Mouse (Mus musculus) adrenal gland, adult 2 months (tissue): Measurements from ENCODE around the gene Cfap43. TPM values are rescaled to one million over a fixed set of nuclear protein-coding genes. Genes with fewer than 3 reads are reported as not detected.
A peak's percentile ranks its signal among the peaks of the same experiment; 100 is the strongest.

ENCODE experiments used
- DNase-seq: peaks from one replicate; pipeline ENCODE4 v3.0.0; 2021
- polyA plus RNA-seq: library from polyadenylated mRNA; depleted of rRNA; stranded (reverse); fragments of >200 nt; gene quantifications from 2 replicates; pipeline ENCODE4 v1.2.3, GENCODE M21; 2012
- total RNA-seq, 2 experiments: library from RNA; stranded (reverse); gene quantifications; 2 replicates each; pipeline ENCODE4 v1.2.3; 2021

Cfap43 gene
- total and polyA plus RNA-seq, 3 experiments, result not detected

DNA sequence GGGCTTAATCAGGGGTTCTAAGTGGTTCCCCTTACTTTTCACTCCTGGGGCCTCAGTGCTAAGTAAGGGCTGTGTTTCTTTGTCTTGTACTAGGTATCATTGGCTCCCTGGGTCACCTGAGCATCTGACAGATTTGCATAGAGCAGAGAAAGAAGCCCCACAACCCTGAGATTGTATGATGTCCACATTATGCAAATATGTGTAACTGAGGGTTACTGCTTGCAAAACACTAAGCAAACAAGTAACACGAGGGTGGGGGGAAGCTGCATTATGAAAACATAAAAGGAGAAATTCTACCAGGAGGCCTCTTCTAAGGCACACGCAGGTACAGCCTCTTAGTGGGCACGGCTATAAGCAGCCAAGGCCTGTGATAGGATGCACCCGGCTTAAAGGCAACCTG, 3.8 kb downstream of the Cfap43 start:
- no peak for DNase-seq

- no peak for DNase-seq
Measured at GRCm38 (mm10) chr19:47914191-47914590, 4.9 kb downstream of the Cfap43 start.

GRCm38 (mm10) chr19:47913344-47913743, 5.7 kb downstream of the Cfap43 start:
- DNase-seq, result no peak

GRCm38 (mm10) chr19:47910751-47911150, 8.3 kb downstream of the Cfap43 start:
- no peak for DNase-seq

- DNase-seq, result no peak
Measured at GRCm38 (mm10) chr19:47910117-47910618, 8.9 kb downstream of the Cfap43 start.

DNA sequence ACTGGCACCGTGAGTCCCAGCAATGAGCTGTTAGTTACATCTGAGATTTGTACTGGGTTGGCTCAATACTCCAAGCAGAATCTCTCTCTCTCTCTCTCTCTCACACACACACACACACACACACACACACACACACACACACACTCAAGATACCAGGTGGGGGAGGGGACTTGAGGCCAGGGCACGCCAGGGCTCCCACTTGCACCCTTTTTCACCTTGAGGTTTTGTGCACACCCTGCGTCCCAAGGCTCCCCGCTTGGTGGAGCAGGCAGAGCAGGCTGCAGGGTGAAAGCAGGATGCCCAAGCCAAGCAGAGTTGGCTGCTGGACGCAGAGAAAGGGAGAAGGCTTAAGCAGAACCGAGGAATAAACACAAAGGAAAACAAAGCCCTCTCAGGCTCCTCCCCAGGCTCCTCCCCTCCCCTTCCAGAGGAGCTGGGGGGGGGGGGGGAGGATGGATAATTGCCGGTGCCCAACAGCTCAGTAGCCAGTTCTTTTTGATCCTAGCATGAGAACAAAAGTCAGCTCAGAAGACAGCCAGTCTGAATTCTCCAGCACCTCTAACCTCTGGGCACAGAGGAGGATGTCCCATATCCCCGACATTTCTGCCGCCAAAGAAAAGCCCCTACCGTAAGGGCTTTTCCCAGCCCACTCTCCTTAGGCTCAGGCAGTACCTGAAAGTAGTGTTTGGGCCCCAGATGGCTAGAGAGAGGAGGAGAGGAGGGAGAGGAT, 9.5 kb downstream of the Cfap43 start:
- DNase-seq, result peak; percentile 54

DNA sequence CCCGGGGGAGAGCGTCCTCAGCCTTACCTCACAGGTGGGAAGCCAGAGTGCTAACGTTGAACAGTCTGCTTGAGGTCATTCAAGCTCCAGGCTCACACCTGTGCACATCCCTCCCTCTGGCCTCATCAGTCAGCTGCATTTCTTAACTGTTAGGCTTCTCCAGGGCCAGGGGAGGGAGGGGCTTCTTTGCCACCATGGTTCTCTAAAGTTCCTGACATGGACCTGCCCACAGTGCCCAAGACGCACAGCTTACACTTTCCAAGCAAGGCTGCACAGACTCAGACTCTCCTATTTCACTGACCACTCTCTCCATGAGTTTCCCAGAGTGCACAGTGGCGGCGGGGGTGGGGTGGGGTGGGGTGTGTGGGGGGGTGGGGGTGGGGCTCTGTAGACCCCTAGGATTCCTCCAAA, 10.1 kb downstream of the Cfap43 start:
- DNase-seq, result no peak

DNA sequence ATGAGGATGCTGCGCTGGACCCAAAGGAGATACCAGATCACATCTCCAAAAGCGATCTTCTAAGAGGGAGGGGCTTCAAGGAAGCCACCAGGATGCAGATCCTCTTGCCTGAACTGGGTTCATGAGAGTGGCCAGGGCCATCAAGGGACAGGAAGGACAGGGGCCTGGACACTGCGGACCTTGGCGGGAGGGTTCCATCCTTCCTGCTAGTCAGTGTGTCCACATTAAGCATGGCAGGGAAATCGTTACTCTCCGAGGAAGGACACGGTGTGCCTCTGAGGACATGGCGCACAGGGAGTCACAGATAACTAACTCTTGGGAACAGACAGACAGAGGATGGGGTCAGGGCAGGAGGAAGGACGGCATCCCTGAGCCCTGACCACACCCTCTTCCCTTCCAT, 11.5 kb downstream of the Cfap43 start:
- DNase-seq, result peak; percentile 42

- DNase-seq, result no peak
Measured at GRCm38 (mm10) chr19:47905603-47906002, 13.5 kb downstream of the Cfap43 start.

GRCm38 (mm10) chr19:47905081-47905480, 14.0 kb downstream of the Cfap43 start:
- DNase-seq, result no peak

DNA sequence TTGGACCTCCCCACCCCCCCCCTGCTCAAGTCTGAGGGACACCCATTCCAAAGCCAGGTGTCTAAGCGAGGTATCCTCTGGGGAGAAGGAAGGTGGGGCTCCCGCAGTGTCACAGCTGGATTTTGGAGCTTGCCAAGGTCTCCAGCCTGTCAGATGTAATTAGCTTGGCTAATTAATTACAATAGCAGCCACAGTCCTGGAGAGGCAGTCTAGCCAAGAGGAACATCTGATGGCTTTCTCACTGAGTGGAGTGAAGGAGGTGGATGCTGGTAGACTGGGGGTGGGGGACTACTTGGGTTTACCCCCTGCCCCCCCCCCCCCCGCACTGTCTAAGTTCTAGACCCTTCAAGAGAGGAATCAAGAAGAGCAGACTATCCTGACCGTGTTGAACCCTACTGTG, 15.4 kb downstream of the Cfap43 start:
- no peak for DNase-seq

DNA sequence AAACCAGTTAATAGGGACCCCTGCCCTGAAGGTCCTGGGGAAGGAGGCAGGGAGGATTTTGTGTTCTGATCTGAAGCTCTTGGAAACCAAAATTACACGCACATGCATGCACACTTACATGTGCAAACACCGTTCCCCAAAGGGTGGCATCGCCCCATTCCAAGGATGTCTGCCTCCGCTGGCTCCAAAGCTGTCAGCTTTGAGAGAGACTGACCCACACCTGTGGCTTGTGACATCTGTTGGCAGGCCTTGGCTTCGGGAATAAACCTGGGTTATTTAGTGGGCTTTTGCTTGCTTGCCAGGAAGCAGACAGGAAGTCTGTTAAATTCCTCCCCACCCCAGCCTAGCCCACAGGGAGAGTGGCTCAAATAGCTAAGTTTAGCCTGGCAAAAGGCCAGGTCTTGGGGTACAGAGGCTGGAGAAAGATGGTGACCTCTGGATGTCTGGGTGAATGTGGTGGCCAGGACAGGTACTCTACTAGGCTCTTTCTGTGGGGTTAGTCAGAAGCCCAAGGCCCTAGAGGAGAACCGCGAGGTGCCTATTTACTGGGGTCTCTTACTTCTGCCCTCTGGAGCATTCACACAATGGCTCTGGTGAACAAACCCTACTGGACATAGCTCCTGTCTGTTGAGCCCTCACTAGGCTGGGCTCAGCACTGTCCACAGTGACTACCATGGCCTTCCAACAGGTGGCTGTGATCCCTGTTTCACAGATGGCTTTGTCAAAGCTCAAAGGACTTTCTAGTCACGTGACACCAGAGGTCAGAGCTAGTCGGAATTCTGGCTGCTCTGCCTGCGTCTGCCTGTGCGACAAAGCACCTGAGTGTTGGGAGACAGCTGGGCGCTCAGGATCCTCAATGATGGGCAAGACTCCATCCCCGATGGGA, 16.5 kb downstream of the Cfap43 start:
- peak; percentile 65 for DNase-seq

DNA sequence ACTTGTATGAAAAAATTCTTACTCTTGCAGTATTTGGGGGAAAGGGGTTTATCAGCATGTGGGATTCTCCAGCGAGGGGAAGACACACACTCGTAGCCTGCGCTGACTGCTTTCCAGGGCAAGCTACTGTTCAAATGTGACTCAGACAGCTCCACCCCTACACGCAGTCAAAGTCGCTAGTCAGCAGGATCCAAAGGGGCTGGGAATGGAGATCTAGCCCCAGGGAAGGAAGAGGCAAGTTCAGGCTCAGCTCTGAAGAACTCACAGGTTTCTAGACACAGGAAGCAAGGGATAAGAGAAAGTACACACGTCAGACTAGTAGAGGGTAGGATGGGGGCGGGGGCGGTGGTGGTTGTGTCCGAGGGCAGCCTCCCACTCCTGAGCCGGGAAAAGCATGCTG, 18.5 kb downstream of the Cfap43 start:
- no peak for DNase-seq

GRCm38 (mm10) chr19:47900012-47900411, 19.1 kb downstream of the Cfap43 start:
- no peak for DNase-seq

GRCm38 (mm10) chr19:47898472-47899079, 20.5 kb downstream of the Cfap43 start:
- DNase-seq, result no peak

DNA sequence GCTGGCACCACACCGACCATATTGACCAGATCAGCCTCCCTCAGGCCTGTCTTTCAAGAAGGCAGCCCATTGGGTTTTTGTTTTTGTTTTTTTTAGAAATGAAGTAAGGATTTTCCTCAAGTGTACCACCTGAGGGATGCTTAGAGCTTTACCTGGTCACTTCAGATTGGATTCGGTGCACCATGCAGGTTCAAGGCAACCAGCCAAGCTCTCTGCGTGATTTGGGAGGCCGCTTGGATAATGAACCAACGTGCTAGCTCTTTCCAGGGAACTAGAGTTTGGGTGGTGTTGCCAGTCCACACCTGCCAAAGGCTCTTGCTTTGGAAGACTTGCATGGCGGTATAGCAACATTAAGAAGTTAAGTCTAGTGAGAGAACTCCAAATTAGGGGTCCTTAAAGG, 26.0 kb downstream of the Cfap43 start:
- DNase-seq, result no peak

GRCm38 (mm10) chr19:47891562-47892312, 27.4 kb downstream of the Cfap43 start:
- DNase-seq, result no peak

GRCm38 (mm10) chr19:47890489-47891130, 28.5 kb downstream of the Cfap43 start:
- DNase-seq, result peak; percentile 40

DNA sequence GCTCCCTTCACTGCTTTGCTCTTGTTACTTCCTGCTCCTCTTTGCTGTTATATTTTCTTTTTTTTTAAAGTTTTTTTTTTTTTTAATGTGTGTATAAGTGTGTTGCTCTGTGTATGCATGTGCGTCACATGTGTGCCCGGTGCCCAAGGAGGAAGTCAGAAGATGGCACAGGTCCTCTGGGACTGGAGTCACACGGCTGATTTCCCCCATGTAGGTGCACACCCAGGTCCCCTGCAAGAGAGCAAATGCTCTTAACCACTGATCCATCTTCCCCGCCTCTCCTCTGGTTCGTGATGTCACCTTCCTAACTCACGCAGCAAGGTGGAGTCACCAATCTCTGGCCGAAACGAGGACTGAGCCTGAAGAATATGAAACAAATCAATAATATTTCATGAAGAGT, 31.1 kb downstream of the Cfap43 start:
- no peak for DNase-seq

- DNase-seq, result no peak
Measured at GRCm38 (mm10) chr19:47887417-47887816, 31.7 kb downstream of the Cfap43 start.

DNA sequence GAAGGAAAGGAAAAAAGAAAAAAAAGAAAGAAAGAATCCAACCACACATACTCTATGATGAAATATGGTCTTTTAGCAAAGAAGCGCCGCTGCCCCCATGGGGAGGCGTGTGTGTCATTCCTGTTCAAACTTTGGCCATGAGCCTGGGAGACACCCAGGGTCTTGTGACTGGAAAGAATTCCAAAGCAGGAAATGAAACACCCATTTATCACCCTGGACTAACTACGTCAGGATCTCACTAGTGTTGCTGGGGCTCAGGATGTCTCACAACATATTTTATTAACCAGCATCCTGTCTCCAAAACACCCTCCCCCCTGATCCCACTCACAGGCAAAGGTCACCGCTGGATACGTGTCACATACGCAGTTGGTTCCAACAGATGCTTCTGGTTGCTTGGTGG, 32.5 kb downstream of the Cfap43 start:
- peak; percentile 70 for DNase-seq
